Mouse (Mus musculus) liver, embryonic 14.5 days (tissue): ENCODE measurements at regions not wholly inside any gene's neighbourhood (a gene's known extent, or its start where the extent isn't known, plus 50 kb on each side); places are given as distances from the start of the nearest gene placed in this dataset.

Source experiments
- CTCF ChIP-seq: IDR thresholded peaks from 2 replicates; pipeline ENCODE4 v1.5.1; 2016; ENCODE audit warnings: antibody characterized with exemption, low read depth, control low read depth
- EP300 ChIP-seq: IDR thresholded peaks from 2 replicates; pipeline ENCODE4 v1.6.1; 2016; ENCODE audit warnings: antibody characterized with exemption, low read depth

GRCm38 (mm10) chr17:51653881-51654280, 179.2 kb downstream of the Satb1 start:
- no peak for TF ChIP-seq CTCF
- TF ChIP-seq EP300: no peak
